Mouse (Mus musculus): ENCODE results near the gene Ntn1. TPM values are rescaled to one million over a fixed set of nuclear protein-coding genes. Genes with fewer than 3 reads are reported as not detected.

Gene Ntn1
- 22.0 and 24.8 TPM in 2 replicates for polyA plus RNA-seq (2015; fragmentation: Nextera tagmentation; extraction: Ambion mirVana)

DNA sequence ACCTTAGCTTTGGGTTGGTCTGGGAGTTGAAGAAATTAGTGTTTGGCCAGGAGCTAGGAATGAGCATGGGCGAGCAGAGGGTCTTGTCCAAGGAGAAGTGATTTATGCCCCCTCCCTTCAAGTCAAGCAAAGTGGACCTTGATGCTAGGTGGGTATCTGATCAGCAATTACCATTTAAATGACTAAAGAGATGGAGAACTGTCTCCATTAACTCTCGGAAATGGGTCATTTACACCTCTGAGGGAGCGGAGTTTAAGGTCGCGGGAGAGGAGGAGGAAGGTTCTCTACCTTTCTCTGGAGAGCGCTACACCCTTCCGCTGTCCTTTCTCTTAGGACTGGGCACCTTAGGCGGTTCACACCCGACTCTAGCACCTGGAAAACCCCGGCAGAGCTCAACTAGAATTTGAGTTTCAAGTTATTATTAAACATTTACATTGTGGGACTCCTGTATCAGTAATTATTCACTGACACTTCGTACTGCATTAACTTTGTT lies at the start of gene Ntn1:
Gene Ntn1 (minus strand): TSS at position 97 of the 493 bp plus-strand sequence.
- 11% methylated on average over 11 of the region's 11 CpGs for WGBS
- H3K4me2 ChIP-seq, result peak within 1 kb of the TSS; percentile 98
- ATAC-seq (ENCODE audit: low FRiP score, low read depth), result no peak
- no peaks in the 10 kb centered on the region for H3K36me3 ChIP-seq
- peaks cover 40% of the 10 kb centered on the region for H3K27me3 ChIP-seq
- H3K4me3 ChIP-seq, result peak within 1 kb of the TSS; percentile 52
- H3K4me1 ChIP-seq (replicated peaks), result peaks cover 20% of the 10 kb centered on the region
- H3K9ac ChIP-seq, result peak within 1 kb of the TSS; percentile 45
- H3K27ac ChIP-seq (replicated peaks), result 0 out of 2 replicates have a peak within 1 kb of the TSS, but pooled peaks have one; percentile 45
- no peaks in the 10 kb centered on the region for H3K9me3 ChIP-seq

DNA sequence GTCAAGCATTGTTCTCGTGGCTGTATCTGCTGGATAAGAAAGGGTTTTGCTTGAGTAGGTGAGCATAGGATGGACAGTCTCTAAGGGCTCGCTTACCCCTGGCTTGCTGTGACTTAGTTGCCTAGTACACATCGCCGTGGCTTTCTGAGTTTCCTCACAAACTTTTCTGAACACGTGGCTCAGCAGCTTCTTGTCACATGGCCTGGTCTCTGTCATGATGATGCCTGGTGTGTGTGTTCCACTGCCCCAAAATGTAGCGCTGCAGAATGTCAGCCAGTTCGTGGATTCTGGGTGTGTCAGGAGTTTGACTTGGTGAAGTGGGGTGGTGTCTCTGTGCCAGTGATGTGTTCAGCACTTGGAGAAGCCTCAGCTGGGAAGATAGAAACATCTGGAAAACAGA lies 47.7 kb upstream of the Ntn1 start:
- no peak overlapping the region for H3K4me3 ChIP-seq
- H3K36me3 ChIP-seq, result no peaks in the 10 kb centered on the region
- H3K4me1 ChIP-seq (replicated peaks), result peaks cover 12% of the 10 kb centered on the region
- H3K4me2 ChIP-seq, result no peak overlapping the region
- no peaks in the 10 kb centered on the region for H3K27me3 ChIP-seq
- H3K9me3 ChIP-seq, result no peaks in the 10 kb centered on the region
- H3K27ac ChIP-seq (replicated peaks), result no peak overlapping the region
- WGBS, result 89% methylated on average over 7 of the region's 7 CpGs
- H3K9ac ChIP-seq, result no peak overlapping the region
- ATAC-seq (ENCODE audit: low FRiP score, low read depth), result no peak

DNA sequence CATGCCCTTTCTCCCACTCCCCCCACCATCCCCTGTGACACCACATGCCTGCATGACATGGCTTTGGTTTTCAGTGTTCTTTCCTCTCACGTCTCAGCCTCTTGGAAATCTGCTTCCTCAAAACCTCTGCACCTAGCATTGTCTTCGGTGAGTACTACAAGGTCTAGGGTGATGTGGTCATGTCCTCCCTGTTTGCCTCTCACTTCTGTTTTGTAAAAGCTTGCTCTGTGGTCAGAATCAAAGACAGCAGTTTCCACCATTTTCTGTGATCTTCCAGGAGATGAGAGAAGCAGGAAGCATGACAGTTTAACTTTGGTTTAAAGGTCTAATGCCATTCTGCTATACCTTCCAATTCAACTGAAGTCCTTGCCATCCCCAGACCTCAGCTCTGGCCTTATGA lies 46.6 kb upstream of the Ntn1 start:
- no peaks in the 10 kb centered on the region for H3K36me3 ChIP-seq
- no peak overlapping the region for H3K4me2 ChIP-seq
- no peak overlapping the region for H3K9ac ChIP-seq
- peaks cover 12% of the 10 kb centered on the region for H3K4me1 ChIP-seq (replicated peaks)
- no peaks in the 10 kb centered on the region for H3K9me3 ChIP-seq
- no peaks in the 10 kb centered on the region for H3K27me3 ChIP-seq
- ATAC-seq (ENCODE audit: low FRiP score, low read depth), result no peak
- H3K4me3 ChIP-seq, result no peak overlapping the region
- 88% methylated on average over 2 of the region's 2 CpGs for WGBS
- no peak overlapping the region for H3K27ac ChIP-seq (replicated peaks)

DNA sequence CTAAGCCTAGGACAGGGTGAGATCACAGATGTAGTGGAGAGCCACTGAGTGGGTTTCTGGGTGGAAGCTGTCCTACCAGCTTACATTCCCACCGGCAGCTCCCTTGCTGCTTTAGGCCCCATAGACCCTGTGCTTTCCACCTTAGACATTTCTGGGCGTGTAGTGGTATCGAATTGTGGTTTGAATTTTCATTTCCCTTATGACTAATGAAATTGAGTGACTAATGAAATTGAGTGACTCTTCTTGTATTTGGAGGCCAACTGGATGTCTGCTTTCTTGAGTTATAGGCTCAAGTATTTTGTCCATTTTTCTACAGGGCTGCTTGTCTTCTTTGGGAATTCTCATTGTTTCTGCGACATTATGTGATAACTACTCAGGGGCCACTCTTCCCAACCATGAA lies 45.9 kb upstream of the Ntn1 start:
- Histone ChIP-seq H3K27ac (replicated peaks) (no peak overlapping the region), H3K9me3 (no peaks in the 10 kb centered on the region), H3K4me3 (no peak overlapping the region), H3K9ac (no peak overlapping the region), H3K27me3 (no peaks in the 10 kb centered on the region), H3K4me1 (replicated peaks) (peaks cover 12% of the 10 kb centered on the region), H3K4me2 (no peak overlapping the region), H3K36me3 (no peaks in the 10 kb centered on the region)
- no peak for ATAC-seq (ENCODE audit: low FRiP score, low read depth)
- WGBS, result 97% methylated on average over 4 of the region's 4 CpGs

DNA sequence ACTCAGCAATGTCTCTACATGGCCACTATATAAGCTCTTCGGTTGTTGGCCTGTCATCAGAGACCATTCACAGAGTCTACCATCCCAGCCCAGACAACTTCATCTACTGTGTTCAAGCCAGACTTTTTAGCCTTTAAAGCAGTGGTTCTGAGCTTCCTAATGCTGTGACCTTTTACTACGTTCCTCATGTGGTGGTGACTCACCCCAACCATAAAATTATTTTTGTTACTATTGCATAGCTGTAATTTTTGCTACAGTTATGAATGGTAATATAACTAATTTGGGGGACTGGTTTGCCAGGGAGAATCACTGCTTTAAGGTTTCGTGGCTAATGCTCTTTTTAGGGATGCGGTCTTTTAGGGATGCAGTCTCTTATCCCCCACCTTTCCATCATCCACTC lies 45.3 kb upstream of the Ntn1 start:
- 91% methylated on average over 4 of the region's 4 CpGs for WGBS
- no peak for ATAC-seq (ENCODE audit: low FRiP score, low read depth)

DNA sequence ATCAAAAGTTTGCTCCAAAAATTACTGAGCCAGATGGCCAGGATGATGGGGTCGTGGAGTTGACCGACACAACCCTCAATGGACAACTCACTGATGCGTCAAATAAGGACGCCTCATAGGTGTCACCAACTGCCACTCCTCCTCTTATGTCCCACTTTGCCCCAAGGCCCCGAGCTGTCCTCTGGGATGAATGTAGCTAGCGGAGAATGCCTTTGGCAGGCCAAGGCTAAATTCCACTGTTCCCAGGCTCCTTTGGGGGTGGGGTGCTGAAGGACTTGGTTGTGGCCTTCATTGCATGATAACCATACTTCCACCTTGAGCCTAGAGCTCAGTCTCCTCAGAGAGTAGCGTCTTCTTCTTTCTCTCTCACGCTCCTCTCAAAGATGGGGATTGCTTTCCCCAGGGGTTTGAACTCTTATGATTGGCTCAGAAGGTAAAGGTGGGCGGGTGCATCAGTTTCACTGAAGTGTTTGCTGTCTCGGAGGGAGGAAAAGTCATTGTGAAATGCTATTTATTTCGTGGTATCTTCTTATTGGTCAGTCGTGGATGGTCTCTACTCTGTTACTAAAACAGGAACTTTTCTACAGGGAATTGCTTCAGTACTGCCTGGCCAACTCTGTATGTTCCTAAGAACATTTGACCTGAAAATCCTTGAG lies 42.5 kb upstream of the Ntn1 start:
- ATAC-seq (ENCODE audit: low FRiP score, low read depth), result no peak
- H3K9me3 ChIP-seq, result no peaks in the 10 kb centered on the region
- H3K27ac ChIP-seq (replicated peaks), result no peak overlapping the region
- H3K9ac ChIP-seq, result no peak overlapping the region
- no peaks in the 10 kb centered on the region for H3K4me1 ChIP-seq (replicated peaks)
- H3K4me2 ChIP-seq, result no peak overlapping the region
- 84% methylated on average over 12 of the region's 12 CpGs for WGBS
- H3K27me3 ChIP-seq, result no peaks in the 10 kb centered on the region
- H3K4me3 ChIP-seq, result no peak overlapping the region
- no peaks in the 10 kb centered on the region for H3K36me3 ChIP-seq

More for the DNA sequence above, 45.3 kb upstream of the Ntn1 start:
- H3K4me3 ChIP-seq, result no peak overlapping the region
- no peak overlapping the region for H3K9ac ChIP-seq
- H3K27ac ChIP-seq (replicated peaks), result no peak overlapping the region
- H3K27me3 ChIP-seq, result no peaks in the 10 kb centered on the region
- H3K36me3 ChIP-seq, result no peaks in the 10 kb centered on the region
- H3K9me3 ChIP-seq, result no peaks in the 10 kb centered on the region
- H3K4me2 ChIP-seq, result no peak overlapping the region
- peaks cover 6% of the 10 kb centered on the region for H3K4me1 ChIP-seq (replicated peaks)

DNA sequence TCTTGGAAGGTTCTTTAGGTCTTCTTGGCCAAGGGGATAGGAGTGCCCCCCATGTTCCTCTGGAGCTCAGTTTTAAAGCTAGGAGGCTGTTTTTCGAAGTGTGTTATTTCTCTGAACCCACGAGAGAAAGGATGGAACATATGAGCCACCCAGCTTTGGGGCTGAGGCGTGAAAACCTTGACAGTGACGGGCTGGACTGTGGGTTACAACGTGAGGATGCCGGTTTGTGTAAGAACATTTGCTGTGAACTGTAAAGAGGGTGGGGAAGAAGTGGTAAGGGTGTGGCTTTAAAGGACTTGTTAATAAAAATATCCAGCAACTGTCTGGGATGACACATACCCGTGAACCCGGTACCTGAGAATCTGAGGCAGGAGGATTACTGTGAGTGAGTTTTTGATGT lies 41.7 kb upstream of the Ntn1 start:
- Histone ChIP-seq H3K36me3 (no peaks in the 10 kb centered on the region), H3K9ac (no peak overlapping the region), H3K9me3 (no peaks in the 10 kb centered on the region), H3K4me3 (no peak overlapping the region), H3K4me1 (replicated peaks) (no peaks in the 10 kb centered on the region), H3K27me3 (no peaks in the 10 kb centered on the region), H3K27ac (replicated peaks) (no peak overlapping the region), H3K4me2 (no peak overlapping the region)
- no peak for ATAC-seq (ENCODE audit: low FRiP score, low read depth)
- WGBS, result 89% methylated on average over 8 of the region's 8 CpGs

DNA sequence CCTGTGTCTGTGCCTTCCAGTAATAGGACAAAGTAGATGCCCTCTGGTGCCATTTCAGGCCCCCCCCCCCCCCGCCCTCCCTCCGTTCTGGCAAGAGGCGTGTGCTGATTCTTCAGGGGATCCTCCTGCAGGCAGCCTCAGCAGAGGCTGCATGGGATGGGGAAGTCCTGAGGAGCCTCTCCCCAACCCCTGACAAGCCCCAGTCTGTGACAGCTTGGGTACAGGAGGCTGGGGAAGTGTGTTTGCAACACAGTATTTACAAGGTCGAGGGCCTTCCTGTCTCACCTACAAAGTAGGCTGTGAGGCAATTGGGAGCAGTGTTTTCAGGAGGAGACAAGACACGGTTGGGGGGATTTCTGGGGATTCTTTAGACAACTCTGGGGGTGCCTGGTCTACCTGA lies 40.3 kb upstream of the Ntn1 start:
- no peak overlapping the region for H3K9ac ChIP-seq
- no peaks in the 10 kb centered on the region for H3K36me3 ChIP-seq
- no peak for ATAC-seq (ENCODE audit: low FRiP score, low read depth)
- H3K4me3 ChIP-seq, result no peak overlapping the region
- H3K4me2 ChIP-seq, result no peak overlapping the region
- no peaks in the 10 kb centered on the region for H3K9me3 ChIP-seq
- no peak overlapping the region for H3K27ac ChIP-seq (replicated peaks)
- WGBS, result 90% methylated on average over 5 of the region's 5 CpGs
- no peaks in the 10 kb centered on the region for H3K27me3 ChIP-seq
- no peaks in the 10 kb centered on the region for H3K4me1 ChIP-seq (replicated peaks)

DNA sequence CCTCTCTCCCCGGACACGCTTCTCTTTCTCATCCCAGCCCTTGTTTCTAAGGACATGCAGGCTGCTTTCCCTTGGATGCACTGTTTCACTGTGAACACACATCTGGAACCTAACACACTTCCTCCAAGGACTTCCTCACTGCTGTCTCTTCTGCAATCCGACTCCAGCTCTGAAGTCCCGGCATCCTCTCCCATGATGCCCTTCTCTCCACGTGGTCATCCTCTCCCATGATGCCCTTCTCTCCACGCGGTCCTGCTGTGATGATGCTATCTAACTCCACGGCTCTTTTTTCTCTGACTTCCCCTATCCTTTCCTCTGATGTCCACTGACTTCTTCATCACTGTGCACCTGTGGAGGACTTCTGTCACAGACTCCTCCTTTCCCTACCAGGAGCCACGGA lies 39.5 kb upstream of the Ntn1 start:
- H3K4me3 ChIP-seq, result no peak overlapping the region
- H3K27me3 ChIP-seq, result no peaks in the 10 kb centered on the region
- H3K36me3 ChIP-seq, result no peaks in the 10 kb centered on the region
- H3K27ac ChIP-seq (replicated peaks), result no peak overlapping the region
- ATAC-seq (ENCODE audit: low FRiP score, low read depth), result no peak
- no peak overlapping the region for H3K9ac ChIP-seq
- H3K9me3 ChIP-seq, result no peaks in the 10 kb centered on the region
- no peak overlapping the region for H3K4me2 ChIP-seq
- WGBS, result 83% methylated on average over 9 of the region's 9 CpGs
- no peaks in the 10 kb centered on the region for H3K4me1 ChIP-seq (replicated peaks)

DNA sequence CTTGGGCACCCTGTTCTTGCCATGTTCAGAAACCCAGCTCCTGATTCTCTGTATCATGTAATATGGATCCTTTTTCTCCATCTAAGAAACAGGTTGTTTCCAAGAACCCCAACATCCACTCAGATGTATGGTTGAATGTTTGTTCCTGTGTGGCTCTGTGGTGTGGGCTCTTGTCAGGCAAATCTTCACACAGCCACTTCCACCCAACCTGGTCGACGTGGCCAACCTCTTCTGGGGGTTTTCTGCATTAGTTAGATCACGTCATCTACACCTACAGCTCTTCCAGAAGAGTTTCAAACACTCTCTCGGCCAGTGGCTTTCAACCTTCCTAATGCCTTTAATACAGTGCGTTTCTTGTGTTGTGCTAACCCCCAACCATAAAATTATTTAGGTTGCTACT lies 35.8 kb upstream of the Ntn1 start:
- H3K4me1 ChIP-seq (replicated peaks), result peaks cover 6% of the 10 kb centered on the region; the same call in 1 of the 2 replicates
- ATAC-seq (ENCODE audit: low FRiP score, low read depth), result no peak
- WGBS, result 90% methylated on average over 5 of the region's 5 CpGs

DNA sequence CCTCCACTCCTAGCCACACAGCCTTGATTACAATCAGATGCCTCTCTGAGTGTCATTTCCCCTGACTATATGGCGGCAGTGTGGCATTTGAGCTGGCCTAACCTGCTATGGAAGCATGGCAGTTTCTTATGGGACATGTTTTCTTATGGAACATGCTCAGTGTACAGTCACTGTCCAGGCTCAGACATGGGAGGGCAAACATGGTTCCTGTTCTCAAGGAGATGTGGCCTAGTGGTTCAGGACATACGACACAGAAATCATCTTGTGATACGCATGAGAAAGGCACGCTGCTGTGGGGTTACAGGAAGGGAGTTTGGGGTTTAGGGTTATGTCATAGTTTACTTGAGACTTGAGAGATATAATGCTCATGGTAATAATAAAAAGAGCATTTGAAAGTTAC lies 35.0 kb upstream of the Ntn1 start:
- WGBS, result 95% methylated on average over 4 of the region's 4 CpGs

More for the DNA sequence above, 35.8 kb upstream of the Ntn1 start:
- no peak overlapping the region for H3K4me3 ChIP-seq
- H3K9ac ChIP-seq, result no peak overlapping the region
- H3K4me2 ChIP-seq, result no peak overlapping the region
- H3K9me3 ChIP-seq, result no peaks in the 10 kb centered on the region
- no peak overlapping the region for H3K27ac ChIP-seq (replicated peaks)
- no peaks in the 10 kb centered on the region for H3K36me3 ChIP-seq
- H3K27me3 ChIP-seq, result peaks cover 4% of the 10 kb centered on the region; the same call in 1 of the 2 replicates

DNA sequence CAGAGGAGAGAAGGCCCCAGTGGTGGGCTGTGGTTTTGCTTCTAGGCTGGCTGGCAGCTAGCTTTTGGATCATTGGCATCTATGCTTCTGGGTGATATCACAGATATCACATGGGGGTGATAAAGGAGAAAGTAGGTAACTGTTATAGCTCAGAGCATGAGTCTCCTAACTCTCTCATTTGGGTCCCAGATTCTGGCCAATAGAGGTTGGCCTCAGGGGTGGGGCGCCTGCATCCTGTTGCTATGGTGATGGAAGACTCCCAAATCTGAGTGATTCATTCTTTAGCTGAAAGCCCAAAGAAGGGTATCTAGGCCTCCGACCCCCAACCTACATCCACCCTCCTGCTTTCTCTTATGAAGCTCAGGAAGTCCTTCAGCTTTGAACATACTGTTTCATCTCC lies 34.1 kb upstream of the Ntn1 start:
- ATAC-seq (ENCODE audit: low FRiP score, low read depth), result no peak
- Histone ChIP-seq H3K4me1 (replicated peaks) (peaks cover 6% of the 10 kb centered on the region; the same call in 1 of the 2 replicates), H3K27ac (replicated peaks) (no peak overlapping the region), H3K4me3 (no peak overlapping the region), H3K27me3 (peaks cover 4% of the 10 kb centered on the region; the same call in 1 of the 2 replicates), H3K9ac (no peak overlapping the region), H3K4me2 (no peak overlapping the region), H3K9me3 (no peaks in the 10 kb centered on the region), H3K36me3 (no peaks in the 10 kb centered on the region)
- 86% methylated on average over 2 of the region's 2 CpGs for WGBS

More for the DNA sequence above, 35.0 kb upstream of the Ntn1 start:
- Histone ChIP-seq H3K4me1 (replicated peaks) (peaks cover 6% of the 10 kb centered on the region; the same call in 1 of the 2 replicates), H3K4me2 (no peak overlapping the region), H3K27ac (replicated peaks) (no peak overlapping the region), H3K27me3 (peaks cover 4% of the 10 kb centered on the region; the same call in 1 of the 2 replicates), H3K9ac (no peak overlapping the region), H3K36me3 (no peaks in the 10 kb centered on the region), H3K9me3 (no peaks in the 10 kb centered on the region), H3K4me3 (no peak overlapping the region)
- no peak for ATAC-seq (ENCODE audit: low FRiP score, low read depth)
